Mouse (Mus musculus): ENCODE measurements around the gene Cry2. TPM values are rescaled to one million over a fixed set of nuclear protein-coding genes. Genes with fewer than 3 reads are reported as not detected.

Gene Cry2
- total RNA-seq, 1 experiment from 2014 or later = 8.2 TPM

GRCm38 (mm10) chr2:92430089-92430488 lies 3.8 kb downstream of the Cry2 start:
- no peak for ATAC-seq (replicated peaks in 1 of 2; ENCODE audit: insufficient read depth in 1 of 2, low FRiP score in 2 of 2, low TSS enrichment in 1 of 2, low read depth in 1 of 2, poor library complexity in 2 of 2, severe bottlenecking in 2 of 2)

GRCm38 (mm10) chr2:92427882-92428281 lies 6.0 kb downstream of the Cry2 start:
- no peak for ATAC-seq (replicated peaks in 1 of 2; ENCODE audit: insufficient read depth in 1 of 2, low FRiP score in 2 of 2, low TSS enrichment in 1 of 2, low read depth in 1 of 2, poor library complexity in 2 of 2, severe bottlenecking in 2 of 2)

GRCm38 (mm10) chr2:92426426-92426825 lies 7.4 kb downstream of the Cry2 start:
- ATAC-seq (replicated peaks in 1 of 2; ENCODE audit: insufficient read depth in 1 of 2, low FRiP score in 2 of 2, low TSS enrichment in 1 of 2, low read depth in 1 of 2, poor library complexity in 2 of 2, severe bottlenecking in 2 of 2) = no peak

GRCm38 (mm10) chr2:92425366-92425765 lies 8.5 kb downstream of the Cry2 start:
- no peak for ATAC-seq (replicated peaks in 1 of 2; ENCODE audit: insufficient read depth in 1 of 2, low FRiP score in 2 of 2, low TSS enrichment in 1 of 2, low read depth in 1 of 2, poor library complexity in 2 of 2, severe bottlenecking in 2 of 2)

- no peak for ATAC-seq (replicated peaks in 1 of 2; ENCODE audit: insufficient read depth in 1 of 2, low FRiP score in 2 of 2, low TSS enrichment in 1 of 2, low read depth in 1 of 2, poor library complexity in 2 of 2, severe bottlenecking in 2 of 2)
Observed at GRCm38 (mm10) chr2:92424462-92425308, 9.2 kb downstream of the Cry2 start.

- ATAC-seq (replicated peaks in 1 of 2; ENCODE audit: insufficient read depth in 1 of 2, low FRiP score in 2 of 2, low TSS enrichment in 1 of 2, low read depth in 1 of 2, poor library complexity in 2 of 2, severe bottlenecking in 2 of 2) = peak; percentile 75 to 78
Observed at GRCm38 (mm10) chr2:92423702-92424461, 10.0 kb downstream of the Cry2 start.

GRCm38 (mm10) chr2:92423156-92423555 lies 10.7 kb downstream of the Cry2 start:
- no peak for ATAC-seq (replicated peaks in 1 of 2; ENCODE audit: insufficient read depth in 1 of 2, low FRiP score in 2 of 2, low TSS enrichment in 1 of 2, low read depth in 1 of 2, poor library complexity in 2 of 2, severe bottlenecking in 2 of 2)

GRCm38 (mm10) chr2:92422388-92423135 lies 11.3 kb downstream of the Cry2 start:
- ATAC-seq (replicated peaks in 1 of 2; ENCODE audit: insufficient read depth in 1 of 2, low FRiP score in 2 of 2, low TSS enrichment in 1 of 2, low read depth in 1 of 2, poor library complexity in 2 of 2, severe bottlenecking in 2 of 2) = peak; percentile 86 to 88

- ATAC-seq (replicated peaks in 1 of 2; ENCODE audit: insufficient read depth in 1 of 2, low FRiP score in 2 of 2, low TSS enrichment in 1 of 2, low read depth in 1 of 2, poor library complexity in 2 of 2, severe bottlenecking in 2 of 2) = no peak
Observed at GRCm38 (mm10) chr2:92421723-92422387, 12.0 kb downstream of the Cry2 start.

- no peak for ATAC-seq (replicated peaks in 1 of 2; ENCODE audit: insufficient read depth in 1 of 2, low FRiP score in 2 of 2, low TSS enrichment in 1 of 2, low read depth in 1 of 2, poor library complexity in 2 of 2, severe bottlenecking in 2 of 2)
Observed at GRCm38 (mm10) chr2:92411705-92412104, 22.1 kb downstream of the Cry2 start.

GRCm38 (mm10) chr2:92408309-92409045 lies 25.4 kb downstream of the Cry2 start:
- ATAC-seq (replicated peaks in 1 of 2; ENCODE audit: insufficient read depth in 1 of 2, low FRiP score in 2 of 2, low TSS enrichment in 1 of 2, low read depth in 1 of 2, poor library complexity in 2 of 2, severe bottlenecking in 2 of 2) = no peak

- no peak for ATAC-seq (replicated peaks in 1 of 2; ENCODE audit: insufficient read depth in 1 of 2, low FRiP score in 2 of 2, low TSS enrichment in 1 of 2, low read depth in 1 of 2, poor library complexity in 2 of 2, severe bottlenecking in 2 of 2)
Observed at GRCm38 (mm10) chr2:92405687-92406086, 28.2 kb downstream of the Cry2 start.

- no peak for ATAC-seq (replicated peaks in 1 of 2; ENCODE audit: insufficient read depth in 1 of 2, low FRiP score in 2 of 2, low TSS enrichment in 1 of 2, low read depth in 1 of 2, poor library complexity in 2 of 2, severe bottlenecking in 2 of 2)
Observed at GRCm38 (mm10) chr2:92404737-92405136, 29.1 kb downstream of the Cry2 start.

- no peak for ATAC-seq (replicated peaks in 1 of 2; ENCODE audit: insufficient read depth in 1 of 2, low FRiP score in 2 of 2, low TSS enrichment in 1 of 2, low read depth in 1 of 2, poor library complexity in 2 of 2, severe bottlenecking in 2 of 2)
Observed at GRCm38 (mm10) chr2:92403776-92404319, 30.0 kb downstream of the Cry2 start.

- ATAC-seq (replicated peaks in 1 of 2; ENCODE audit: insufficient read depth in 1 of 2, low FRiP score in 2 of 2, low TSS enrichment in 1 of 2, low read depth in 1 of 2, poor library complexity in 2 of 2, severe bottlenecking in 2 of 2) = no peak
Observed at GRCm38 (mm10) chr2:92402591-92403326, 31.1 kb downstream of the Cry2 start.

- no peak for ATAC-seq (replicated peaks in 1 of 2; ENCODE audit: insufficient read depth in 1 of 2, low FRiP score in 2 of 2, low TSS enrichment in 1 of 2, low read depth in 1 of 2, poor library complexity in 2 of 2, severe bottlenecking in 2 of 2)
Observed at GRCm38 (mm10) chr2:92401091-92401561, 32.7 kb downstream of the Cry2 start, which contains the start of gene Mapk8ip1. Mapk8ip1 (minus strand) TSS chr2:92401263.
